Mouse (Mus musculus): ENCODE results near the gene Ank2.

- TF ChIP-seq CTCF (IDR thresholded peaks at IDR 0.05; ENCODE audit: low read depth) (no peak), EP300 (IDR thresholded peaks at IDR 0.05; ENCODE audit: low read depth) (no peak)
These were observed 521.8 kb downstream of the Ank2 start for GRCm38 (mm10) chr3:126977399-126977798.

All from liver, postnatal 0 days (tissue).